Mouse (Mus musculus) myocyte (in vitro differentiated cells): ENCODE results near the gene Crip2. TPM values are rescaled to one million over a fixed set of nuclear protein-coding genes. Genes with fewer than 3 reads are reported as not detected.

Experiments used
- H3K27me3 ChIP-seq: one replicate; pipeline ENCODE4 v1.6.1; 2011; ENCODE audit not compliant: control insufficient read depth, insufficient read depth, insufficient read length
- H3K36me3 ChIP-seq: one replicate; pipeline ENCODE4 v1.6.1; 2011; ENCODE audit not compliant: control insufficient read depth, insufficient read depth
- H3K4me2 ChIP-seq: one replicate; pipeline ENCODE4 v1.6.1; 2011; ENCODE audit warnings: low read depth, control low read depth
- H3K4me3 ChIP-seq: one replicate; pipeline ENCODE4 v1.5.1; 2011; ENCODE audit warnings: mild to moderate bottlenecking, control low read depth, moderate library complexity
- H3K79me2 ChIP-seq: one replicate; pipeline ENCODE4 v1.6.1; 2011; ENCODE audit not compliant: control insufficient read depth, insufficient read depth
- H3ac ChIP-seq: one replicate; pipeline ENCODE4 v1.6.1; 2011; ENCODE audit not compliant: control insufficient read depth, insufficient read length
- CEBPB ChIP-seq: IDR thresholded peaks from 2 replicates; pipeline ENCODE4 v1.6.1; 2011; ENCODE audit warnings: mild to moderate bottlenecking, moderate library complexity; ENCODE audit not compliant: poor library complexity, insufficient read depth, severe bottlenecking
- E2F4 ChIP-seq: IDR thresholded peaks from one replicate; pipeline ENCODE4 v1.6.1; 2011; ENCODE audit warnings: mild to moderate bottlenecking, control low read depth, moderate library complexity; ENCODE audit not compliant: insufficient read depth
- MAX ChIP-seq: IDR thresholded peaks from one replicate; pipeline ENCODE4 v1.6.1; 2011; ENCODE audit warnings: low read depth, mild to moderate bottlenecking, control low read depth
- MYOD1 ChIP-seq, 3 experiments: IDR thresholded peaks; one replicate each; pipeline ENCODE4 v1.6.1; 2011; ENCODE audit warnings: control low read depth in 2 of 3, low read depth in 2 of 3, mild to moderate bottlenecking in 2 of 3, moderate library complexity in 1 of 3; ENCODE audit not compliant: insufficient read length in 2 of 3, control insufficient read depth in 1 of 3
- MYOG ChIP-seq, 3 experiments: IDR thresholded peaks; one replicate each; pipeline ENCODE4 v1.6.1; 2011; ENCODE audit warnings: control low read depth in 2 of 3, low read depth in 2 of 3, mild to moderate bottlenecking in 2 of 3; ENCODE audit not compliant: insufficient read length in 2 of 3, control insufficient read depth in 1 of 3, insufficient read depth in 1 of 3
- POLR2A ChIP-seq: IDR thresholded peaks from one replicate; pipeline ENCODE4 v1.6.1; 2011; ENCODE audit warnings: low read depth, mild to moderate bottlenecking, control low read depth, moderate library complexity; ENCODE audit not compliant: insufficient read length
- POLR2AphosphoS2 ChIP-seq: IDR thresholded peaks from one replicate; pipeline ENCODE4 v1.6.1; 2011; ENCODE audit warnings: low read depth, control low read depth; ENCODE audit not compliant: insufficient read length
- REST ChIP-seq: IDR thresholded peaks from one replicate; pipeline ENCODE4 v1.6.1; 2011; ENCODE audit warnings: mild to moderate bottlenecking, control low read depth, moderate library complexity; ENCODE audit not compliant: insufficient read depth, insufficient read length
- SRF ChIP-seq: IDR thresholded peaks from one replicate; pipeline ENCODE4 v1.6.1; 2011; ENCODE audit warnings: low read depth; ENCODE audit not compliant: control insufficient read depth, insufficient read length
- TCF12 ChIP-seq: IDR thresholded peaks from one replicate; pipeline ENCODE4 v1.6.1; 2011; ENCODE audit warnings: mild to moderate bottlenecking, control low read depth; ENCODE audit not compliant: poor library complexity, insufficient read depth, severe bottlenecking
- TCF3 ChIP-seq: IDR thresholded peaks from one replicate; pipeline ENCODE4 v1.6.1; 2011; ENCODE audit warnings: low read depth, control low read depth; ENCODE audit not compliant: insufficient read length
- USF1 ChIP-seq: IDR thresholded peaks from one replicate; pipeline ENCODE4 v1.6.1; 2011; ENCODE audit warnings: low read depth, mild to moderate bottlenecking, control low read depth, moderate library complexity
- polyA plus RNA-seq: library from polyadenylated mRNA; unstranded; fragments of >200 nt; fragmentation: generic; extraction: Trizol; gene quantifications from one replicate; pipeline ENCODE4 v1.2.1, GENCODE M21; 2012; ENCODE audit warnings: missing spikeins

Crip2 gene
- polyA plus RNA-seq, 1 experiment, result 1,146 TPM

DNA sequence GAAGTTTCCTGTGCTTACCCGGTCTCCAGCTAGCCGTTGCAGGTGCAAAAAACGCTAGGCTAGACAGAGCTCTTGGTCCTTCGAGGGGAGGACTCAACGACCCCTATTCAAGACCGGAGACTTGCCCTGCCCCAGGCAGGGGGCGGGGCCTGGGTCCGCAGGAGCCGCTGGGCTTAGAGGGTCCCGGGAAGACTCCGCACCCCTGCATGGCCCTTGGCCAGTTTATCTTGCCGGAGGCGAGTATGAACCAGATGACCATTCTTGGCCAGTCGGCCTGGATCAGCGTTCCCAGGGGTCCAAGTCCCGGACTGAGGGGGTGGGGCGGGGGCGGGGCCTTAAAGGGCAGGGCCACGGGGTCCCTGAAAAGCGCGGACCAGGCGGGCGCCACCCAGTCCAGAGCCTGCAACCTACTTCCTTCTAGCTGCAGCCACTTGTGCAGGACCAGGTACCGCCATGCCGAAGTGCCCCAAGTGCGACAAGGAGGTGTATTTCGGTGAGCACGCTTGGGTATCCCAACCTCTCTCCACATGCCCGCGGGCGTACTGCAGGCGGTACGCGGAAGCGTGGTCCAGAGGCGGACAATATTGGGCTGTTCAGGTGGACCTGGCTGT is 11.7 kb downstream of the Crip2 start:
- Histone ChIP-seq H3K4me3 (peak overlapping the region; percentile 76), H3ac (peak overlapping the region; percentile 1), H3K4me2 (peak overlapping the region; percentile 82), H3K79me2 (peaks cover 12% of the 10 kb centered on the region), H3K36me3 (no peaks in the 10 kb centered on the region), H3K27me3 (no peaks in the 10 kb centered on the region)
- peak; percentile 99 for TF ChIP-seq POLR2AphosphoS2
- TF ChIP-seq POLR2A, result peak; percentile 95
- TF ChIP-seq SRF, result no peak

DNA sequence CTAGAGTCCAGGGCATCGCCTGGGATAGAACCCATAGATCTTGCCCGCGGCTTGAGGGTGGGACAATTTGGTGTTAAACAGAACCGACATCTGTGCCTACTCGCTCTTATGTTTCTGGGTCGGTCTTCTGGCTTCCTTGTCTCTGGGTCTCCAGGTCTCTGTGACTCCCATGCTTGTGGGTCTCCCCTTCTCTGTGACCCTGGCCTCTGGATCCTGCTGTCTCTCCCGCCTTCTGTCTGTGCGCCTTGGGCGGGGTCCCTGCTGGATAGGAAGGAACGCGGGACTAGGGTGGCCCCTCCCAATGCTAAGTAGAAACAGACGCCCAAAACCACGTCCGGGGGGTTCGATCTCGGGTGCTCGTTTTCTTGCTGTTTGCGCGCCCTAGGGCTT is 12.2 kb downstream of the Crip2 start:
- H3K79me2 ChIP-seq, result peaks cover 12% of the 10 kb centered on the region
- H3K4me3 ChIP-seq, result peak overlapping the region; percentile 76
- H3ac ChIP-seq, result peak overlapping the region; percentile 1
- H3K4me2 ChIP-seq, result peak overlapping the region; percentile 82
- H3K36me3 ChIP-seq, result no peaks in the 10 kb centered on the region
- no peaks in the 10 kb centered on the region for H3K27me3 ChIP-seq
- TF ChIP-seq POLR2AphosphoS2 (no peak), REST (no peak), SRF (no peak), E2F4 (no peak), MYOG (IDR thresholded peaks at IDR 0.05; ENCODE audit: control insufficient read depth in 1 of 3, insufficient read depth in 1 of 3, insufficient read length in 2 of 3, low read depth in 2 of 3) (no peak), USF1 (no peak), POLR2A (no peak), TCF12 (no peak), CEBPB (no peak), MAX (no peak), TCF3 (no peak), MYOD1 (IDR thresholded peaks at IDR 0.05; ENCODE audit: control insufficient read depth in 1 of 3, insufficient read length in 2 of 3, low read depth in 2 of 3) (no peak)

DNA sequence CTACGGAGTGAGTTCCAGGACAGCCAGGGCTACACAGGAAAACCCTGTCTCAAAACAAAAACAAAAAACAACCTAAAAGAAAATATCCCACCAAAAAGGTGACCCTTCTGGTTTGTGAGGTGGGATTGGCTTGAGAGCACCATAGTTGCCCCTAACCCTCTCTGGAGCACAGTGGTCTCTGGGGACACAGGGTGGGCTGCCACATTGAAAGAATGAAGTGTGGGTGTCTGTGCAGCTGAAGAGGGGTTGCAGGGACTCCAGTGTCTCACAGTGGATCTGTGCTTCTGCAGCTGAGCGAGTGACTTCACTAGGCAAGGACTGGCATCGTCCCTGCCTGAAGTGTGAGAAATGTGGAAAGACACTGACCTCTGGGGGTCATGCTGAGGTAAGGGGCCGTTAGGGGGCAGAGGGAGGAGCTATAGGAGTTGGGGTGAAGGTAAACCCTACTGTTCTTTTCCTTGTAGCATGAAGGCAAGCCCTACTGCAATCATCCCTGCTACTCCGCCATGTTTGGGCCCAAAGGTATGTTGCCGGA is 13.0 kb downstream of the Crip2 start:
- Histone ChIP-seq H3K36me3 (no peaks in the 10 kb centered on the region), H3ac (peak overlapping the region; percentile 1), H3K79me2 (peaks cover 12% of the 10 kb centered on the region), H3K27me3 (no peaks in the 10 kb centered on the region), H3K4me2 (peak overlapping the region; percentile 82), H3K4me3 (peak overlapping the region; percentile 76)
- no peak for TF ChIP-seq MYOG (IDR thresholded peaks at IDR 0.05; ENCODE audit: control insufficient read depth in 1 of 3, insufficient read depth in 1 of 3, insufficient read length in 2 of 3, low read depth in 2 of 3)
- no peak for TF ChIP-seq CEBPB
- TF ChIP-seq POLR2A, result no peak
- no peak for TF ChIP-seq USF1
- no peak for TF ChIP-seq TCF3
- TF ChIP-seq MAX, result no peak
- TF ChIP-seq E2F4, result no peak
- no peak for TF ChIP-seq TCF12
- no peak for TF ChIP-seq POLR2AphosphoS2
- no peak for TF ChIP-seq SRF
- no peak for TF ChIP-seq MYOD1 (IDR thresholded peaks at IDR 0.05; ENCODE audit: control insufficient read depth in 1 of 3, insufficient read length in 2 of 3, low read depth in 2 of 3)

GRCm38 (mm10) chr12:113153971-113154370 is 13.9 kb downstream of the Crip2 start:
- Histone ChIP-seq H3K27me3 (no peaks in the 10 kb centered on the region), H3ac (no peak overlapping the region), H3K4me2 (peak overlapping the region; percentile 82), H3K79me2 (peaks cover 12% of the 10 kb centered on the region), H3K36me3 (no peaks in the 10 kb centered on the region), H3K4me3 (no peak overlapping the region)
- no peak for TF ChIP-seq TCF3
- TF ChIP-seq POLR2AphosphoS2, result no peak
- no peak for TF ChIP-seq MYOD1 (IDR thresholded peaks at IDR 0.05; ENCODE audit: control insufficient read depth in 1 of 3, insufficient read length in 2 of 3, low read depth in 2 of 3)
- TF ChIP-seq MAX, result no peak

GRCm38 (mm10) chr12:113154747-113155075 is 14.7 kb downstream of the Crip2 start:
- peak overlapping the region; percentile 82 for H3K4me2 ChIP-seq
- H3K36me3 ChIP-seq, result no peaks in the 10 kb centered on the region
- H3ac ChIP-seq, result no peak overlapping the region
- peak overlapping the region; percentile 30 for H3K4me3 ChIP-seq
- H3K79me2 ChIP-seq, result peaks cover 12% of the 10 kb centered on the region
- H3K27me3 ChIP-seq, result no peaks in the 10 kb centered on the region
- TF ChIP-seq REST, result no peak
- TF ChIP-seq TCF12, result no peak
- TF ChIP-seq MYOD1 (IDR thresholded peaks at IDR 0.05; ENCODE audit: control insufficient read depth in 1 of 3, insufficient read length in 2 of 3, low read depth in 2 of 3), result no peak
